Mouse (Mus musculus): Measurements from ENCODE around the gene Chd2. TPM values are rescaled to one million over a fixed set of nuclear protein-coding genes. Genes with fewer than 3 reads are reported as not detected.

The Chd2 gene
- polyA plus RNA-seq, 1 experiment, result 104 TPM

DNA sequence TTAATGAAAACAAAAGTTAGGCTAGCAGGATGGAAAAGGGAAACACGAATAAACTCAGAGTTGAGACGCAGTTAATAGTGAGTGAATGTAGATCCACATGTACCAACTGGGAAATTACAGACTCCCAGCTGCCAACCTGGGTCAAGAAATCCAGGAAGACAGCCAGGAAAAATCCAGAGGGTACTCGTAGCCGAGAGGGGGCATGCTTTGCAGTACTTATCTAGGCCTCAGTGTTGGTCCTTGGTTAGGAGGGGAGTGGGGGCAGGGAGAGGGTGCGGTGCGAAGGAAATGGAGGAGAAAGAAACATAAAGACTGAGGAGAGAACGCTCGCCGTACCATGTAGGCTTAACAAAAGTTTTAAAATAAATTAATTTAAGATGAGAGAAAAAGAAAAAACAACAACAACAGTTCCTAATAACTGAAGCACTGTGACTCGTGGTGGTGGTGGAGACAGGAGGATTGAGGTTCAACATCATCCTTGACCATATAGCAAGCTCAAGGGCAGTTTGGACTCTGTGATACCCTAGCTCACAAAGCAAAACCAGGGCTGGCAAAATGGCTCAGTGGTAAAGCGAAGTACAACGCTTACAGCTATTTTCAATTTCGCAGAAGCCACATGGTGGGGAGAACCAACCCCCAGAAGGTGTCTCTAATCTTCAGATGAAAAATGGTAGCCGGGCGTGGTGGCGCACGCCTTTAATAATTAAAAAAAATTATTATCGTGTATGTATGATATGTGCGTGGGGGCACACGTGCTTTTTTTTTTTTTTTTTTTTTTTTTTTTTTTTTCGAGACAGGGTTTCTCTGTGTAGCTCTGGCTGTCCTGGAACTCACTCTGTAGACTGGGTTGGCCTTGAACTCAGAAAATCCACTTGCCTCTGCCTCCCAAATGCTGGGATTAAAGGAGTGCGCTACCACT, 43.7 kb upstream of the Chd2 start:
- TF ChIP-seq CTCF (IDR thresholded peaks at IDR 0.05; ENCODE audit: low read depth, low read length) (no peak), EP300 (IDR thresholded peaks at IDR 0.05; ENCODE audit: insufficient read depth, low read depth, low read length) (no peak), POLR2A (IDR thresholded peaks at IDR 0.05; ENCODE audit: insufficient read depth, low read length) (no peak)
- no peaks in the 10 kb centered on the region for H3K27me3 ChIP-seq (ENCODE audit: control insufficient read depth, insufficient read depth, low read length, poor library complexity, severe bottlenecking)
- peak overlapping the region; percentile 44 for H3K27ac ChIP-seq (ENCODE audit: insufficient read depth, low read length)
- no peak overlapping the region for H3K9ac ChIP-seq (ENCODE audit: low read depth, poor library complexity, severe bottlenecking)
- H3K4me1 ChIP-seq (ENCODE audit: control insufficient read depth, insufficient read depth, low read length), result peaks cover 7% of the 10 kb centered on the region
- H3K36me3 ChIP-seq (ENCODE audit: control insufficient read depth, insufficient read depth, low read length, poor library complexity, severe bottlenecking), result no peaks in the 10 kb centered on the region
- no peak overlapping the region for H3K4me3 ChIP-seq (ENCODE audit: low read depth, low read length)
- no peaks in the 10 kb centered on the region for H3K9me3 ChIP-seq (replicated peaks; ENCODE audit: control insufficient read depth, insufficient read depth, low read length, poor library complexity, severe bottlenecking)

GRCm38 (mm10) chr7:73584009-73584995, 42.7 kb upstream of the Chd2 start:
- Histone ChIP-seq H3K4me3 (ENCODE audit: low read depth, low read length) (no peak overlapping the region), H3K9ac (ENCODE audit: low read depth, poor library complexity, severe bottlenecking) (no peak overlapping the region), H3K27me3 (ENCODE audit: control insufficient read depth, insufficient read depth, low read length, poor library complexity, severe bottlenecking) (no peaks in the 10 kb centered on the region), H3K27ac (ENCODE audit: insufficient read depth, low read length) (peak overlapping the region; percentile 44; the same call in 1 of the 2 replicates), H3K36me3 (ENCODE audit: control insufficient read depth, insufficient read depth, low read length, poor library complexity, severe bottlenecking) (no peaks in the 10 kb centered on the region), H3K4me1 (ENCODE audit: control insufficient read depth, insufficient read depth, low read length) (peaks cover 7% of the 10 kb centered on the region), H3K9me3 (replicated peaks; ENCODE audit: control insufficient read depth, insufficient read depth, low read length, poor library complexity, severe bottlenecking) (no peaks in the 10 kb centered on the region)
- no peak for TF ChIP-seq CTCF (IDR thresholded peaks at IDR 0.05; ENCODE audit: low read depth, low read length)

DNA sequence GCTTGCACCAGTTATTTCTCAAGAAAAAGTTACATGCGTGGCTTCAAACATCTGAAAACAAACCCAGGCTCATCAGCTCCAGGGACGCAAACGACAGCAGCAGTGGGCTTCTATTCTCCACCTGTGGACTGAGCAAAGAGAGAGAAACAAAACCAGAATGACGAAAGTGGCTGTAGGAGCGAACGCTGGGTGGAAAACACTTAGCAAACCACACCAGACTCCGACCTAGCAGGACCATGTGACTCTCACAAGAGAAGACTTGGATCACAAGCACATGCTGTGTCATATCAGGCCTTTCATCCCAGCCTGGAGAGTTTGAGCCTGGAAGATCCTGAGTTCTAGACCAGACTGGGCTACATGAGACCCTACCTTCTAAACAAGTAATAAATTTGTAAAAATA, 41.8 kb upstream of the Chd2 start:
- H3K27ac ChIP-seq (ENCODE audit: insufficient read depth, low read length), result no peak overlapping the region
- H3K4me3 ChIP-seq (ENCODE audit: low read depth, low read length), result no peak overlapping the region
- H3K4me1 ChIP-seq (ENCODE audit: control insufficient read depth, insufficient read depth, low read length), result peaks cover 7% of the 10 kb centered on the region
- H3K36me3 ChIP-seq (ENCODE audit: control insufficient read depth, insufficient read depth, low read length, poor library complexity, severe bottlenecking), result no peaks in the 10 kb centered on the region
- no peak for TF ChIP-seq POLR2A (IDR thresholded peaks at IDR 0.05; ENCODE audit: insufficient read depth, low read length)
- no peak for TF ChIP-seq EP300 (IDR thresholded peaks at IDR 0.05; ENCODE audit: insufficient read depth, low read depth, low read length)
- no peak for TF ChIP-seq CTCF (IDR thresholded peaks at IDR 0.05; ENCODE audit: low read depth, low read length)
- H3K9me3 ChIP-seq (replicated peaks; ENCODE audit: control insufficient read depth, insufficient read depth, low read length, poor library complexity, severe bottlenecking), result no peaks in the 10 kb centered on the region
- no peak overlapping the region for H3K9ac ChIP-seq (ENCODE audit: low read depth, poor library complexity, severe bottlenecking)
- no peaks in the 10 kb centered on the region for H3K27me3 ChIP-seq (ENCODE audit: control insufficient read depth, insufficient read depth, low read length, poor library complexity, severe bottlenecking)

- no peak for TF ChIP-seq CTCF (IDR thresholded peaks at IDR 0.05; ENCODE audit: low read depth, low read length)
- no peak for TF ChIP-seq EP300 (IDR thresholded peaks at IDR 0.05; ENCODE audit: insufficient read depth, low read depth, low read length)
- TF ChIP-seq POLR2A (IDR thresholded peaks at IDR 0.05; ENCODE audit: insufficient read depth, low read length), result no peak
- Histone ChIP-seq H3K9me3 (replicated peaks; ENCODE audit: control insufficient read depth, insufficient read depth, low read length, poor library complexity, severe bottlenecking) (no peaks in the 10 kb centered on the region), H3K4me1 (ENCODE audit: control insufficient read depth, insufficient read depth, low read length) (peaks cover 3% of the 10 kb centered on the region), H3K27ac (ENCODE audit: insufficient read depth, low read length) (no peak overlapping the region), H3K4me3 (ENCODE audit: low read depth, low read length) (no peak overlapping the region), H3K9ac (ENCODE audit: low read depth, poor library complexity, severe bottlenecking) (no peak overlapping the region), H3K27me3 (ENCODE audit: control insufficient read depth, insufficient read depth, low read length, poor library complexity, severe bottlenecking) (no peaks in the 10 kb centered on the region), H3K36me3 (ENCODE audit: control insufficient read depth, insufficient read depth, low read length, poor library complexity, severe bottlenecking) (no peaks in the 10 kb centered on the region)
Measured at GRCm38 (mm10) chr7:73581836-73582375, 40.3 kb upstream of the Chd2 start.

DNA sequence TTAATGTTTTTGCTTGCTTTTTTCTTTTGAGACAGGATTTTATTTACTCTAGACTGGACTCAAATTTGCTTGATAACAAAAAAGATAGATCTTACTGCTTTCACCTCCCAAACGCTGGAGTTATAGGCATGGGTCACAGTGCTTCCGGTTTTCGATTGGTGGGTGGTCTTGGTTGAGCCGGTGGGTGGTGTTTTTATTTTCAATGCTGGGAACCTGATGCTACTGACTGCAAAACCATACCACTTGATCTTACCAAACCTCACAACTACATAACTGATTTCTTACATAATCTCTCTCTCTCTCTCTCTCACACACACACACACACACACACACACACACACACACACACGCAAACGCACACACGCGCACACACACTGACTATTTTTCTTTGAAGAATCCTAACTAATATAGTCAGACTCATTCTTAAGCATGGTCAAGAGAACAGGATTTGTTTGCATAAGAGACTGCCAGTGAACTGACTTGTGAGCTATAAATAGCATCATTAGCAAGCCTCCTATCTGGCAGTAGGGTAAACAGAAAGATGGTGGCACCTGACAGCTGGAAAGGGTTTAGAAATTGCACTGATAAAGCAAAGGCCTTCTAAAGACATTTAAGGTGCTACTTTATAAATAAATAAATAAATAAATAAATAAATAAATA, 37.6 kb upstream of the Chd2 start:
- Histone ChIP-seq H3K36me3 (ENCODE audit: control insufficient read depth, insufficient read depth, low read length, poor library complexity, severe bottlenecking) (no peaks in the 10 kb centered on the region), H3K4me3 (ENCODE audit: low read depth, low read length) (no peak overlapping the region), H3K9ac (ENCODE audit: low read depth, poor library complexity, severe bottlenecking) (no peak overlapping the region), H3K27ac (ENCODE audit: insufficient read depth, low read length) (no peak overlapping the region), H3K9me3 (replicated peaks; ENCODE audit: control insufficient read depth, insufficient read depth, low read length, poor library complexity, severe bottlenecking) (no peaks in the 10 kb centered on the region), H3K4me1 (ENCODE audit: control insufficient read depth, insufficient read depth, low read length) (no peaks in the 10 kb centered on the region), H3K27me3 (ENCODE audit: control insufficient read depth, insufficient read depth, low read length, poor library complexity, severe bottlenecking) (peaks cover 1% of the 10 kb centered on the region; the same call in 1 of the 2 replicates)
- TF ChIP-seq POLR2A (IDR thresholded peaks at IDR 0.05; ENCODE audit: insufficient read depth, low read length) (no peak), CTCF (IDR thresholded peaks at IDR 0.05; ENCODE audit: low read depth, low read length) (no peak), EP300 (IDR thresholded peaks at IDR 0.05; ENCODE audit: insufficient read depth, low read depth, low read length) (no peak)

Data from ES-Bruce4 (cell line).